In the genomic region with DNA sequence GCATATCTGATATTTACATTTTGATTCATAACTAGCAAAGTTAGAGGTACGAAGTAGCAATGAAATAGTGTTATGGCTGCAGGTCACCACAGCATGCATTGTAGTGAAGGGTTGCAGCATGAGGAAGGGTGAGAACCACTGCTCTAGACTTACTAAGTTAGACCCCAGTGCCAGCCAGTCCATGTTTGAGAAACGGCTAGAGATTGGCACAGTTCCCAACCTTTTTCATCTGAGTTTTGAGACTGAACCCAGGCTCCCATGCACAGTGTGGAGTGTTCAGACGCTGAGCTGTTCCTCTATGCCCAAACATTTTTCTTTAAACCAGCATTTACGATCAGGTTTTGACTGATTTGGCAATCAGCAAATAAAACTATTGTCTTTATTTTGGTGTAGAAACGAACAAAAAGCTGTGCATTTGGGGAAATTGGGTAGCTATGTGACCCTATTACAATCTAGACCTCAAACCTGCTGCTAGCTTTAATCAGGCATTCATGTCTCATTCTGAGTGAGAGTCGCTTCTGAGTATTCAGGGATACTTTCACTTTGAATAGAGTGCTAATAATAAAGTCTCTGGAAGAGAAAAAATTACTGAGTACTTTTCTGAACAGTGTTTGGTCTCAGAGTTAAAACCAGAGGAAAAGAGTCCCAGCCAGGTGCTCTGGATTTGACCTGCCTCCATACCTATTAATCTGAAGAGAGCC, we compare ENCODE assay signal across 13 mouse cellular contexts.
DNase-seq lines count a peak whose midpoint lies in the region; ATAC-seq and TF ChIP-seq lines count a peak whose summit lies in the region.
"Had no signal": no experiment of that assay in that cellular context is flagged by ENCODE, and none has a peak within 500 bp of the region (broad histone marks: within the 10 kb centered on the region; RNA-seq: fewer than 3 reads in every experiment).

No protein-coding gene starts in this region.

- no peaks in the 10 kb centered on the region for H3K27me3 ChIP-seq in heart, embryonic 16.5 days (ENCODE audit: control insufficient read depth, insufficient read depth, low read length)
- H3K27me3 ChIP-seq in megakaryocyte, embryonic 14.5 days (replicated peaks): no peaks in the 10 kb centered on the region
- H3K27me3 ChIP-seq: hindbrain, embryonic 15.5 days had no signal

- peak overlapping the region; percentile 44 for H3K4me2 ChIP-seq in heart, embryonic 16.5 days (ENCODE audit: low read depth, low read length)
- H3K4me2 ChIP-seq: hindbrain, embryonic 15.5 days; midbrain, embryonic 11.5 days had no signal

- TF ChIP-seq CTCF in brain, embryonic 14.5 days (IDR thresholded peaks at IDR 0.05; ENCODE audit: borderline replicate concordance, extremely low read depth, insufficient read depth, insufficient read length): no peak

- no peak for ATAC-seq in heart, embryonic 16.5 days (replicated peaks; ENCODE audit: extremely low read depth, insufficient read depth, low FRiP score)
- ATAC-seq in megakaryocyte, adult 5-6 weeks (ENCODE audit: poor library complexity, severe bottlenecking): no peak
- ATAC-seq in megakaryocyte progenitor cell, adult 5-6 weeks (replicated peaks; ENCODE audit: poor library complexity): peak; percentile 17; the same call in 1 of the 2 replicates

- peak overlapping the region; percentile 7; the same call in 1 of the 2 replicates for H3K4me3 ChIP-seq in heart, embryonic 16.5 days (ENCODE audit: low read length)
- peak overlapping the region; percentile 80 for H3K4me3 ChIP-seq in megakaryocyte, embryonic 14.5 days (replicated peaks)
- H3K4me3 ChIP-seq: hindbrain, embryonic 15.5 days had no signal

- no peaks in the 10 kb centered on the region for H3K9me3 ChIP-seq in heart, embryonic 16.5 days (replicated peaks; ENCODE audit: control insufficient read depth, low read length)
- no peaks in the 10 kb centered on the region for H3K9me3 ChIP-seq in megakaryocyte, embryonic 14.5 days
- H3K9me3 ChIP-seq: hindbrain, embryonic 15.5 days had no signal

- no peaks in the 10 kb centered on the region; the same call in 1 of the 2 replicates for H3K36me3 ChIP-seq in heart, embryonic 16.5 days (ENCODE audit: control insufficient read depth, insufficient read depth)
- peaks cover 22% of the 10 kb centered on the region for H3K36me3 ChIP-seq in megakaryocyte, embryonic 14.5 days (replicated peaks; ENCODE audit: low read length)
- H3K36me3 ChIP-seq: hindbrain, embryonic 15.5 days had no signal

- no peak for DNase-seq in heart, postnatal 25 days (ENCODE audit: low spot score)
- peak; percentile 77 for DNase-seq in brain, embryonic 14.5 days (ENCODE audit: low read depth)
- DNase-seq in urinary bladder, postnatal 4 days (ENCODE audit: low spot score in 2 of 2): no peak
- no peak for DNase-seq in adrenal gland, adult 2 months
- DNase-seq: embryo, embryonic 11 days; layer of hippocampus, postnatal 36 days; liver had no signal

- TF ChIP-seq POLR2A in brain, embryonic 14.5 days (IDR thresholded peaks at IDR 0.05; ENCODE audit: borderline replicate concordance, extremely low read depth, insufficient read depth, insufficient read length, poor library complexity, severe bottlenecking): no peak

- peak overlapping the region; percentile 16; the same call in 1 of the 2 replicates for H3K9ac ChIP-seq in heart, embryonic 16.5 days (ENCODE audit: low read length)
- H3K9ac ChIP-seq: hindbrain, embryonic 15.5 days had no signal

- H3K4me1 ChIP-seq in heart, embryonic 16.5 days (ENCODE audit: control insufficient read depth, insufficient read depth, low read length): peaks cover 13% of the 10 kb centered on the region
- peaks cover 34% of the 10 kb centered on the region for H3K4me1 ChIP-seq in megakaryocyte, embryonic 14.5 days

- 52% methylated on average over 6 of the region's 6 CpGs for WGBS in heart, embryonic 16.5 days

- intact Hi-C loops in heart, postnatal 25 days (cut with DNase I): no loop called here

- 0 out of 2 replicates have a peak overlapping the region, but pooled peaks have one; percentile 23 for H3K27ac ChIP-seq in heart, embryonic 16.5 days (ENCODE audit: low read length)
- H3K27ac ChIP-seq: hindbrain, embryonic 15.5 days had no signal
